Mouse (Mus musculus): ENCODE measurements around the gene Hist2h2aa1.

Gene Hist2h2aa1

GRCm38 (mm10) chr3:96277800-96278624 lies 32.7 kb downstream of the Hist2h2aa1 start:
- in situ Hi-C loops (cut with MseI, MboI): no loop called here

DNA sequence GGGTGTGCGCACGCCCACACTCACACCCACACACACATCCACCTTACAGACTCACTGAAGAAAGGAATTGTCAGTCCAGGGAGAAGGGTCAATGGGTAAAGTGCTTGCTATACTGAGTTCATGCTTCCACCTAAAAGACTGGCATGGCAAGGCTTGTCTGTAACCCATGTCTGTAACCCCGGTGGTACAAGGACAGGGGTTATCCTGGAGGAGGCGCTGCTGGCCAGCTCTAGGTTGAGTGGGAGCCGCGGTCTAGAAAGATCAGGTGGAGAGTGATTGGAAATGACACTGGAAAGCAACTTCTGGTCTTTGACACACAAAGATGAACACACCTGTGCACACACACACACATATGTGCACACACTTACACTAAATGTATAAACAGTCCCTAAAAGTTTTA lies 35.4 kb downstream of the Hist2h2aa1 start:
- in situ Hi-C loops (cut with MseI, MboI): loop anchor here in 1 of 2 experiments (10.0 kb wide), 1 partner anchor 124 kb away; no protein-coding TSS in a partner anchor

DNA sequence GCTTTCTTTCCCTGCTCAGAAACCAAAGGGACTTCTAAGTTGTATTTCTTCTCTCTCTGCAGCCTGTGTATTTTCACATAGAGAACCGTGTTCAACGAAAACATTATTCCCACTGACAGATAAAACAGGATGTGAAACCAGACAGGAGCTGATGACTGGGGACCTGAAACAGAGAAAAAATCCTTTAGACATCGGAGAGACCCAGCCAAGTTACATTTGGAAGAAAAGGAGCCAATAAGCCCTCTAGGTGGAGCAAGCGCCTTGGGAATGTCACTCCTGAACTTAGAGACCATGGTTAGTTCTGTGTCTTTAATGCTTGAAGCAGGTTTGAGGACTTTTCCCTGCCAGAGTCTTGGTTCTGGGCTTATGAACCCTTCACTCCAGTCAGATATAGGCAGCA lies 39.2 kb downstream of the Hist2h2aa1 start:
- in situ Hi-C loops (cut with MseI, MboI): loop anchor here in 1 of 2 experiments (10.0 kb wide), 1 partner anchor 120 kb away; no protein-coding TSS in a partner anchor

GRCm38 (mm10) chr3:96287334-96287733 lies 42.0 kb downstream of the Hist2h2aa1 start:
- in situ Hi-C loops (cut with MseI, MboI): loop anchor here in 1 of 2 experiments (10.0 kb wide), 1 partner anchor 117 kb away; no protein-coding TSS in a partner anchor

DNA sequence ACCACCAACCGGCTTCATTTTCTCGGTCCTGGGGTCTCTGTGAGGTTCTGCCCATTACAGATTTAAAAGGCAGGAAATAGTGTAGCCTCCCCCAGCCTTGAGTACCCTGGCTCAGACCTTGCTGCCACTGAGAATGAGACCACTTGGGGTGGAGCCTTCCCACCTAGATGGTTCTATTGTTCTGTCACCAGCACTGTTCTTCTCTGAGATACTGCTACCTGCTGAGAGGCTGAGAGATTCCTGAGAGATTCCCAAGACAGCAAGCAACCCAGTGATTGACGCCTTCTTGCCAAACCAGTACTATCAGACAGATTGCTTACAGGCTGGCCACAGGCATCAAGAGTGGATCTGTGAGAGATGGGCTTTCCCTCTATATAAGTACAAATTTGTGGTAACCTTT lies 43.9 kb downstream of the Hist2h2aa1 start:
- in situ Hi-C loops (cut with MseI, MboI): loop anchor here in 1 of 2 experiments (10.0 kb wide), 1 partner anchor 116 kb away; no protein-coding TSS in a partner anchor

DNA sequence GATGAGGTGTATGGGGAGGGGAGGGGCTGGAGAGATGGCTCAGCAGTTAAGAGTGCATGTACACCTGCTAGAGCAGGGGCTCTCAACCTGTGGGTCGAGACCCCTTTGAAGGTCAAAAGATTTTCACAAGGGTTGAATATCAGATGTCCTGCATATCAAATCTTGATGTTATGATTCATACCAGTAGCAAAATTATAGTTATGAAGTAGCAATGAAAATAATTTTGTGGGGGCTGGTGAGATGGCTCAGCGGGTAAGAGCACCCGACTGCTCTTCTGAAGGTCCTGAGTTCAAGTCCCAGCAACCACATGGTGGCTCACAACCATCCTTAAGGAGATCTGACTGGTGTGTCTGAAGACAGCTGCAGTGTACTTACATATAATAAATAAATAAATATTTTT lies 45.4 kb downstream of the Hist2h2aa1 start:
- in situ Hi-C loops (cut with MseI, MboI): loop anchor here in 1 of 2 experiments (5.0 to 10.0 kb wide), 2 partner anchors 37 to 104 kb away; no protein-coding TSS in a partner anchor

DNA sequence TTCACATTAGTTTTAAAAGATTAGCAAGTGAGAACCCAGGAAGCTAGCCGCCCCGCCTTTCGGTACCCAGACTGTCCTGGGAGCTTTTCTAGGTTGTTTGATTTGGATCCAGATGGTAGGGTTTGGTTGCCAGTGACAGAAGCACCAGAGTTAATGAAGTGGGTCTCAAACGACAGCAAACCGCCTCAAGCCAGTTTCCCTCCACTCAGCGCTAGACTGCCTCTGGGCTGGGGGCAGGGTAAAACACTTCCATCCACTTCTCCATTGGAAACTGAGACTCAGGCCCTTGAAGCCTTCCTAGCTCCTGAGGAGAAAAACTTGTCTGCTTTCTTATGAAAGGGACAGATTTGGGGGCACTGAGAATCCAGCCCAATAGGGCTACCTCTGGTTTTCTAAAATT lies 47.3 kb downstream of the Hist2h2aa1 start:
- in situ Hi-C loops (cut with MseI, MboI): loop anchor here in 1 of 2 experiments (5.0 to 10.0 kb wide), 2 partner anchors 35 to 102 kb away; no protein-coding TSS in a partner anchor

DNA sequence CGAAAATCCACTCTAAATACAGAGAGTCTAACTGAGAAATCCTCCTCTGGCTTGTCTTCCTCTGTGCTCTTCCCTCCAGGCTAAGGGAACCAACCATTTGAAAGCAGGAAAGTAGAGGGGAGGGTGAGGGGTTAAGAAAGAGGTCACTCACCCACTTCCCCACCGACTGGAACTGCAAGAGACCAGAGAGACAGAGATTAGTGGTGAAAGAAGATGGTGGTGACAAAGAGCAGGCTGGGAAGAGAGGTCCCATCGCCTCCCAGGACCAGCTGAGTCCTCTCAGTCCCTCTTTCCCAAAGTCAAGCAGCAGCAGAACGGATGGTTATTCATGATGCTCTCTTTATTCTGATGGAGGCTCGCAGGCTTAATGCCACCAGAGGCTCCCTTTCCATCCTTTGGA lies 48.1 kb downstream of the Hist2h2aa1 start:
- in situ Hi-C loops (cut with MseI, MboI): loop anchor here in 1 of 2 experiments (5.0 to 10.0 kb wide), 2 partner anchors 34 to 101 kb away; no protein-coding TSS in a partner anchor

- in situ Hi-C loops (cut with MseI, MboI): loop anchor here in 1 of 2 experiments (5.0 to 10.0 kb wide), 2 partner anchors 34 to 101 kb away; no protein-coding TSS in a partner anchor
Measured at GRCm38 (mm10) chr3:96293787-96294186, 48.5 kb downstream of the Hist2h2aa1 start, which contains the start of gene Fcgr1. Fcgr1 (minus strand) TSS chr3:96293969.
